Mouse (Mus musculus): ENCODE results near the gene Gga3. TPM values are rescaled to one million over a fixed set of nuclear protein-coding genes. Genes with fewer than 3 reads are reported as not detected.
A peak's percentile ranks its signal among the peaks of the same experiment; 100 is the strongest.

The Gga3 gene
- total and polyA plus RNA-seq, 3 experiments, result 7.7 to 39.8 (median 18.7) TPM

DNA sequence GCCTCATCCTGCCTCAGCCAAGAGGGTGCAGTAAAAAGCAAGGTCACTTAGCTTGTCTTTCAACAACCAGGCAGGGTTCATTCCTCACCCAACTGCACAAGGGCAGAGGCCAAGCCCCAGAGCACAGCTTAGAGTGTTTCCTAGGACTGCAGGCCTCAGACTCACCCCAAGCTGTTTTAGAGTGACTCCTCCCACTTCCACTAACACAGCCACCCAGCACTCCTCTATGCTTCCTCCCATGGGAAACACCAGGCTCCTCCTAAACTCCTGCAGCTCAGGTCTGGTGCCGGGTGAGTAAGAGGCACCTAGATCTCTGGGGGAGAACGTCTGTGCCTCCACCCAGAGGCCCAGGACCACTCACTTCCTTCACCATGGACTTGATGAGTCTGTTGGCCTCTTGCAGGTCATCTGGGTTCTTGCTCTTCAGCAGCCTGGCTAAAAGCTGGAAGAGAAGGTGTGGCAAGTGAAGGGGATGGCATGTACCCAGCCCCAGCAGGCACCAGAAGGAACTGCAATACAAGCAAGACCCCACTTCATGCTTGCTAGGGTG lies 13.2 kb downstream of the Gga3 start:
- H3K4me3 ChIP-seq (replicated peaks in 1 of 3; ENCODE audit: low read depth in 2 of 3, low read length in 2 of 3, poor library complexity in 1 of 3), result no peak overlapping the region
- DNase-seq (ENCODE audit: extremely low read depth), result no peak
- peaks cover 0 to 17% of the 10 kb centered on the region in 2 experiments; a peak in 2 of 4 replicates for H3K4me1 ChIP-seq (ENCODE audit: control insufficient read depth in 1 of 2, insufficient read depth in 2 of 2)
- H3K36me3 ChIP-seq (replicated peaks in 1 of 2; ENCODE audit: control insufficient read depth in 1 of 2, insufficient read depth in 1 of 2, low read length in 1 of 2), result peaks cover 88 to 93% of the 10 kb centered on the region in 2 experiments
- in situ Hi-C loops (cut with MboI; ENCODE audit: low pct_ligation_motif_present, low pct_unique_long_range_greater_than_20kb, low sequenced_read_pairs), result no loop called here
- H3K9me3 ChIP-seq (replicated peaks; ENCODE audit: low read length), result no peaks in the 10 kb centered on the region
- TF ChIP-seq JUND (conservative IDR thresholded peaks at IDR 0.05; ENCODE audit: low read depth, low read length) (no peak), BHLHE40 (IDR thresholded peaks at IDR 0.05; ENCODE audit: low read depth, low read length) (no peak), POLR2A (IDR thresholded peaks at IDR 0.05; ENCODE audit: low read depth, low read length) (0 out of 2 replicates have a peak, but pooled peaks have one; percentile 10), ETS1 (conservative IDR thresholded peaks at IDR 0.05; ENCODE audit: low read depth, low read length) (no peak), RAD21 (IDR thresholded peaks at IDR 0.05; ENCODE audit: low read depth, low read length) (no peak)
- dilution Hi-C loops (cut with MboI; ENCODE audit: extremely low pct_ligation_motif_present, extremely low pct_unique_long_range_greater_than_20kb, low sequenced_read_pairs), result no loop called here
- H3K9ac ChIP-seq (ENCODE audit: insufficient read depth, low read depth), result no peak overlapping the region
- H3K27ac ChIP-seq (ENCODE audit: insufficient read depth, low read depth), result no peak overlapping the region
- H3K79me2 ChIP-seq (replicated peaks; ENCODE audit: control insufficient read depth, extremely low read depth, insufficient read depth, poor library complexity, severe bottlenecking), result 0 out of 2 replicates have a peak, but pooled peaks cover 2% of the 10 kb centered on the region
- H3K4me2 ChIP-seq (ENCODE audit: insufficient read depth, low read depth, poor library complexity, severe bottlenecking), result no peak overlapping the region
- no peaks in the 10 kb centered on the region for H3K27me3 ChIP-seq (replicated peaks)

GRCm38 (mm10) chr11:115587984-115588383 lies 15.9 kb downstream of the Gga3 start:
- TF ChIP-seq RCOR1 (conservative IDR thresholded peaks at IDR 0.05; ENCODE audit: low read depth, low read length), result no peak
- 0 out of 2 replicates have a peak, but pooled peaks have one; percentile 8 for TF ChIP-seq POLR2A (IDR thresholded peaks at IDR 0.05; ENCODE audit: low read depth, low read length)
- peaks cover 13 to 38% of the 10 kb centered on the region in 2 experiments for H3K4me1 ChIP-seq (ENCODE audit: control insufficient read depth in 1 of 2, insufficient read depth in 2 of 2)
- H3K9ac ChIP-seq (ENCODE audit: insufficient read depth, low read depth), result no peak overlapping the region
- H3K27me3 ChIP-seq (replicated peaks), result no peaks in the 10 kb centered on the region
- in situ Hi-C loops (cut with MboI; ENCODE audit: low pct_ligation_motif_present, low pct_unique_long_range_greater_than_20kb, low sequenced_read_pairs), result no loop called here
- H3K4me3 ChIP-seq (replicated peaks in 1 of 3; ENCODE audit: low read depth in 2 of 3, low read length in 2 of 3, poor library complexity in 1 of 3), result no peak overlapping the region
- no peak overlapping the region for H3K4me2 ChIP-seq (ENCODE audit: insufficient read depth, low read depth, poor library complexity, severe bottlenecking)
- H3K27ac ChIP-seq (ENCODE audit: insufficient read depth, low read depth), result no peak overlapping the region
- H3K9me3 ChIP-seq (replicated peaks; ENCODE audit: low read length), result no peaks in the 10 kb centered on the region
- DNase-seq (ENCODE audit: extremely low read depth), result no peak
- H3K36me3 ChIP-seq (replicated peaks in 1 of 2; ENCODE audit: control insufficient read depth in 1 of 2, insufficient read depth in 1 of 2, low read length in 1 of 2), result peaks cover 95 to 96% of the 10 kb centered on the region in 2 experiments
- no peaks in the 10 kb centered on the region for H3K79me2 ChIP-seq (replicated peaks; ENCODE audit: control insufficient read depth, extremely low read depth, insufficient read depth, poor library complexity, severe bottlenecking)
- dilution Hi-C loops (cut with MboI; ENCODE audit: extremely low pct_ligation_motif_present, extremely low pct_unique_long_range_greater_than_20kb, low sequenced_read_pairs), result no loop called here

DNA sequence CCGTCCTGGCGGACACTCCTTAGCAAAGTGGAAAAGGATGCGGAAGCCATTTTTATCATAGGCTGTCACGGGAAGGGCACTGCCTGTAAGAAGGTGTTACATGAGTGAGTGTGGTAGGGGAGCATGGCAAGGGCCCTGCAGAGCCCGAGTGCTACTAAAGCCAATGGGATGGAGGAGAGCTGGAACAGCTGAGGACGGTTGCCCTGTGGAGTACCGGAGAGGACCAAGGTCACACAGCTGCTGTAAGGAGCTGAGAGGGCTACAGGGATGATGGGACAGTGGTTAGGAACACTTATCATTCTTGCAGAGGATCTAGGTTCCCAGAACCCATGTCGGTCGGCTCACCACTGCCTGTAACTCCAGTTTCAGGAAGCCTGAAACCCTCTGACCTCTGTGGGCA lies 17.4 kb downstream of the Gga3 start:
- Histone ChIP-seq H3K9ac (ENCODE audit: insufficient read depth, low read depth) (no peak overlapping the region), H3K27me3 (replicated peaks) (no peaks in the 10 kb centered on the region), H3K27ac (ENCODE audit: insufficient read depth, low read depth) (no peak overlapping the region), H3K9me3 (replicated peaks; ENCODE audit: low read length) (no peaks in the 10 kb centered on the region), H3K36me3 (replicated peaks in 1 of 2; ENCODE audit: control insufficient read depth in 1 of 2, insufficient read depth in 1 of 2, low read length in 1 of 2) (peaks cover 95 to 97% of the 10 kb centered on the region in 2 experiments), H3K4me1 (ENCODE audit: control insufficient read depth in 1 of 2, insufficient read depth in 2 of 2) (peaks cover 20 to 49% of the 10 kb centered on the region in 2 experiments), H3K79me2 (replicated peaks; ENCODE audit: control insufficient read depth, extremely low read depth, insufficient read depth, poor library complexity, severe bottlenecking) (no peaks in the 10 kb centered on the region), H3K4me2 (ENCODE audit: insufficient read depth, low read depth, poor library complexity, severe bottlenecking) (no peak overlapping the region), H3K4me3 (replicated peaks in 1 of 3; ENCODE audit: low read depth in 2 of 3, low read length in 2 of 3, poor library complexity in 1 of 3) (no peak overlapping the region)
- in situ Hi-C loops (cut with MboI; ENCODE audit: low pct_ligation_motif_present, low pct_unique_long_range_greater_than_20kb, low sequenced_read_pairs), result no loop called here
- no peak for TF ChIP-seq ELF1 (IDR thresholded peaks at IDR 0.05; ENCODE audit: low read depth, low read length)
- no peak for DNase-seq (ENCODE audit: extremely low read depth)
- dilution Hi-C loops (cut with MboI; ENCODE audit: extremely low pct_ligation_motif_present, extremely low pct_unique_long_range_greater_than_20kb, low sequenced_read_pairs), result no loop called here
